Mouse (Mus musculus) midbrain, postnatal 0 days (tissue): ENCODE data around the gene Sytl4. TPM values are rescaled to one million over a fixed set of nuclear protein-coding genes. Genes with fewer than 3 reads are reported as not detected.
A peak's percentile ranks its signal among the peaks of the same experiment; 100 is the strongest.

ENCODE experiments used
- ATAC-seq: fragments of 200-750 bp; cut with Nextera tagmentation; 2 replicates; pipeline ENCODE4 v1.8.0; 2017; ENCODE audit warnings: moderate number of reproducible peaks, mild to moderate bottlenecking, moderate TSS enrichment, moderate library complexity; ENCODE audit not compliant: low FRiP score
- DNase-seq: peaks from one replicate; pipeline ENCODE4 v3.0.0-alpha.2; 2015; ENCODE audit warnings: low spot score
- H3K27ac ChIP-seq: fragments of 300-500 bp; sonication (generic); 2 replicates; pipeline ENCODE4 v1.5.1; 2014; ENCODE audit warnings: low read depth, mild to moderate bottlenecking, low read length, mixed read lengths
- H3K27me3 ChIP-seq: fragments of 300-500 bp; sonication (generic); 2 replicates; pipeline ENCODE4 v1.6.1; 2014; ENCODE audit warnings: low read length, control low read depth, mixed read lengths; ENCODE audit not compliant: insufficient read depth
- H3K36me3 ChIP-seq: fragments of 300-500 bp; sonication (generic); 2 replicates; pipeline ENCODE4 v1.6.1; 2014; ENCODE audit warnings: low read length, control low read depth, mixed read lengths; ENCODE audit not compliant: insufficient read depth
- H3K4me1 ChIP-seq: fragments of 300-500 bp; sonication (generic); 2 replicates; pipeline ENCODE4 v1.6.1; 2014; ENCODE audit warnings: mild to moderate bottlenecking, control low read depth, antibody characterized with exemption, low read length, mixed read lengths; ENCODE audit not compliant: insufficient read depth
- H3K4me2 ChIP-seq: fragments of 300-500 bp; sonication (generic); 2 replicates; pipeline ENCODE4 v1.6.1; 2014; ENCODE audit warnings: low read depth, mild to moderate bottlenecking, low read length, mixed read lengths; ENCODE audit not compliant: poor library complexity, severe bottlenecking
- H3K4me3 ChIP-seq: fragments of 300-500 bp; sonication (generic); 2 replicates; pipeline ENCODE4 v1.5.1; 2014; ENCODE audit warnings: low read depth, mild to moderate bottlenecking, low read length, moderate library complexity
- H3K9ac ChIP-seq: fragments of 300-500 bp; sonication (generic); replicated peaks from 2 replicates; pipeline ENCODE4 v1.6.1; 2014; ENCODE audit warnings: mild to moderate bottlenecking, low read length, moderate library complexity, mixed read lengths; ENCODE audit not compliant: poor library complexity, severe bottlenecking
- H3K9me3 ChIP-seq: fragments of 300-500 bp; sonication (generic); 2 replicates; pipeline ENCODE4 v1.6.1; 2016; ENCODE audit warnings: low read length, control low read depth
- CTCF ChIP-seq: IDR thresholded peaks from 2 replicates; pipeline ENCODE4 v1.5.1; 2016; ENCODE audit warnings: antibody characterized with exemption, mild to moderate bottlenecking
- WGBS: fragments of 180-500 bp; shearing (Covaris S2); extraction: QIAGEN DNeasy Blood & Tissue Kit; methylation state at CpG from one replicate; pipeline ENCODE4 v1.1.7; 2014; 5-methylcytosine and 5-hydroxymethylcytosine counted together
- polyA plus RNA-seq: library from polyadenylated mRNA; unstranded; fragments of >200 nt; fragmentation: Nextera tagmentation; extraction: Ambion mirVana; gene quantifications from 2 replicates; pipeline ENCODE4 v1.2.1, GENCODE M21; 2015
- total RNA-seq: library from RNA; depleted of rRNA; stranded (reverse); fragments of >200 nt; gene quantifications from 2 replicates; pipeline ENCODE4 v1.2.3, GENCODE M21; 2014

The Sytl4 gene
- total and polyA plus RNA-seq, 2 experiments from 2014 or later: 0.38 to 0.84 TPM

- Histone ChIP-seq H3K9ac (no peak overlapping the region), H3K4me3 (no peak overlapping the region), H3K9me3 (no peaks in the 10 kb centered on the region), H3K4me1 (no peaks in the 10 kb centered on the region), H3K36me3 (no peaks in the 10 kb centered on the region), H3K27me3 (no peaks in the 10 kb centered on the region), H3K27ac (no peak overlapping the region), H3K4me2 (no peak overlapping the region)
- ATAC-seq (no peak), DNase-seq (no peak)
- no peak for TF ChIP-seq CTCF
- 70% methylated on average over 4 of the region's 4 CpGs for WGBS
Observed at GRCm38 (mm10) chrX:133921187-133921586, 60.4 kb downstream of the Sytl4 start.

- 71% methylated on average over 7 of the region's 7 CpGs for WGBS
- DNase-seq (no peak), ATAC-seq (no peak)
- Histone ChIP-seq H3K27me3 (peaks cover 5% of the 10 kb centered on the region; the same call in 1 of the 2 replicates), H3K4me1 (no peaks in the 10 kb centered on the region), H3K27ac (no peak overlapping the region), H3K9me3 (no peaks in the 10 kb centered on the region), H3K4me2 (no peak overlapping the region), H3K4me3 (no peak overlapping the region), H3K9ac (no peak overlapping the region), H3K36me3 (no peaks in the 10 kb centered on the region)
- TF ChIP-seq CTCF: no peak
Observed at GRCm38 (mm10) chrX:133914219-133914618, 67.4 kb downstream of the Sytl4 start.

- Histone ChIP-seq H3K4me1 (no peaks in the 10 kb centered on the region), H3K9me3 (no peaks in the 10 kb centered on the region), H3K27me3 (peaks cover 5% of the 10 kb centered on the region; the same call in 1 of the 2 replicates), H3K9ac (no peak overlapping the region), H3K27ac (no peak overlapping the region), H3K4me3 (no peak overlapping the region), H3K4me2 (no peak overlapping the region), H3K36me3 (no peaks in the 10 kb centered on the region)
- TF ChIP-seq CTCF: no peak
- 94% methylated on average over 3 of the region's 3 CpGs for WGBS
- DNase-seq: no peak
- no peak for ATAC-seq
Observed at GRCm38 (mm10) chrX:133913006-133913405, 68.6 kb downstream of the Sytl4 start.

GRCm38 (mm10) chrX:133911397-133912103 is 70.1 kb downstream of the Sytl4 start:
- DNase-seq: no peak
- H3K4me3 ChIP-seq: no peak overlapping the region
- no peak for TF ChIP-seq CTCF

GRCm38 (mm10) chrX:133908261-133908660 is 73.4 kb downstream of the Sytl4 start, which contains the start of gene Srpx2:
Srpx2 (plus strand) TSS chrX:133908426.
- Histone ChIP-seq H3K9me3 (no peaks in the 10 kb centered on the region), H3K9ac (no peak within 1 kb of the TSS), H3K36me3 (no peaks in the 10 kb centered on the region), H3K27ac (no peak within 1 kb of the TSS), H3K27me3 (peaks cover 5% of the 10 kb centered on the region; the same call in 1 of the 2 replicates), H3K4me1 (no peaks in the 10 kb centered on the region), H3K4me3 (no peak within 1 kb of the TSS), H3K4me2 (no peak within 1 kb of the TSS)
- ATAC-seq (no peak), DNase-seq (no peak)
- 33% methylated on average over 3 of the region's 3 CpGs for WGBS
- TF ChIP-seq CTCF: no peak

More at GRCm38 (mm10) chrX:133911397-133912103, 70.1 kb downstream of the Sytl4 start:
- Histone ChIP-seq H3K9me3 (no peaks in the 10 kb centered on the region), H3K4me1 (no peaks in the 10 kb centered on the region), H3K27me3 (peaks cover 5% of the 10 kb centered on the region; the same call in 1 of the 2 replicates), H3K4me2 (no peak overlapping the region), H3K9ac (no peak overlapping the region), H3K27ac (no peak overlapping the region), H3K36me3 (no peaks in the 10 kb centered on the region)
- WGBS: 31% methylated on average over 10 of the region's 10 CpGs
- ATAC-seq: no peak

DNA sequence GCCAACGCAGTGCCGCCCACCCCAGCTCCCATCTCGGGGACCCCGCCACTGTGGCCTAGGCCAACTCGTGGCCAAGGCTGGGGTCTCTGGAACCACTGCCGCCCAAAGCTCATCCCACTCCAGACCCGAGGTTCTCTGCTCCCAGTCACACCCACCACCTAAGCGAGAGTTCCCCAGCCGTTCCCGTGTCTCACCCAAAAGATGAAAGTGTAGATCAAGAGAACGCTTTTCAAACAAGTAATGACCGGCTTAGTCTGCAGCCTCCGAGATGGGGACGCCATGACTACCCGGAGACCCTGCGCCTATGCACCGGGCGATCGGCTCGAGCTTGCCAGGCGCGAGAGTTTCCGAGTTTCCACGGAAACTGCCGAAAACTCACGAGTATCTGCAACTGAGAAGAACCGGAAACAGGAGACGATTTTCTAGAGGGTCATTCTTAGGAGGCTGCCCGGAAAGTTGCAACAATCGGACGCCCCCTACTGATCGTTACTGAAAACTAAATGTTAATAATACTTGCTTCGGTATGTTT is 83.5 kb downstream of the Sytl4 start, which contains the start of gene Tspan6:
Gene Tspan6 (minus strand): TSS at position 416 of the 529 bp plus-strand sequence.
- Histone ChIP-seq H3K4me1 (no peaks in the 10 kb centered on the region), H3K27me3 (no peaks in the 10 kb centered on the region)
- TF ChIP-seq CTCF: peak; percentile 70

More for the DNA sequence above, 83.5 kb downstream of the Sytl4 start, which contains the start of gene Tspan6:
- ATAC-seq (peak; percentile 92), DNase-seq (peak; percentile 92)
- 25% methylated on average over 33 of the region's 33 CpGs for WGBS
- H3K36me3 ChIP-seq: peaks cover 3% of the 10 kb centered on the region
- H3K4me2 ChIP-seq: peak within 1 kb of the TSS; percentile 44
- peak within 1 kb of the TSS; percentile 50 for H3K4me3 ChIP-seq
- H3K9ac ChIP-seq: peak within 1 kb of the TSS; percentile 71
- H3K9me3 ChIP-seq: no peaks in the 10 kb centered on the region
- peak within 1 kb of the TSS; percentile 80 for H3K27ac ChIP-seq
